Mouse (Mus musculus) heart, postnatal 36 days (tissue): ENCODE measurements around the gene Adamts17. TPM values are rescaled to one million over a fixed set of nuclear protein-coding genes. Genes with fewer than 3 reads are reported as not detected.

Source experiments
- DNase-seq, 2 experiments: peaks; one replicate each; pipeline ENCODE4 v3.0.0; 2021 to 2022
- intact Hi-C: fragments of 180-260 bp; cut with DNase I; formaldehyde crosslinking; loops from one replicate; pipeline ENCODE4 v1.15.1; 2025
- total RNA-seq, 2 experiments: library from RNA; stranded (reverse); gene quantifications; 2 replicates each; pipeline ENCODE4 v1.2.3; 2021

Adamts17 gene
- total RNA-seq, 2 experiments from 2014 or later = 1.3 to 1.5 TPM

GRCm38 (mm10) chr7:66966541-66967205, 127.1 kb downstream of the Adamts17 start:
- no peak for DNase-seq
- intact Hi-C loops = no loop called here

GRCm38 (mm10) chr7:66967206-66967919, 127.8 kb downstream of the Adamts17 start:
- no peak for DNase-seq
- intact Hi-C loops = no loop called here

- no peak for DNase-seq
- intact Hi-C loops = no loop called here
Measured at GRCm38 (mm10) chr7:66968661-66969060, 129.1 kb downstream of the Adamts17 start.

GRCm38 (mm10) chr7:66969199-66969598, 129.7 kb downstream of the Adamts17 start:
- DNase-seq = no peak
- intact Hi-C loops = no loop called here

- intact Hi-C loops = no loop called here
- DNase-seq = no peak
Measured at GRCm38 (mm10) chr7:66970235-66970634, 130.7 kb downstream of the Adamts17 start.

GRCm38 (mm10) chr7:66970974-66971373, 131.4 kb downstream of the Adamts17 start:
- intact Hi-C loops = no loop called here
- DNase-seq = no peak

- peak; percentile 41 to 42 for DNase-seq
- intact Hi-C loops = loop anchor here (2.0 to 5.0 kb wide), 3 partner anchors 42 to 133 kb away; no protein-coding TSS in a partner anchor
Measured at GRCm38 (mm10) chr7:66974859-66975258, 135.3 kb downstream of the Adamts17 start.

GRCm38 (mm10) chr7:66976371-66976770, 136.8 kb downstream of the Adamts17 start:
- intact Hi-C loops = loop anchor here (5.0 kb wide), 2 partner anchors 86 to 134 kb away; no protein-coding TSS in a partner anchor

GRCm38 (mm10) chr7:66981591-66981990, 142.1 kb downstream of the Adamts17 start:
- DNase-seq = no peak
- intact Hi-C loops = no loop called here

More at GRCm38 (mm10) chr7:66976371-66976770, 136.8 kb downstream of the Adamts17 start:
- no peak for DNase-seq

GRCm38 (mm10) chr7:66982084-66982483, 142.5 kb downstream of the Adamts17 start:
- intact Hi-C loops = no loop called here
- no peak for DNase-seq

GRCm38 (mm10) chr7:66987671-66988070, 148.1 kb downstream of the Adamts17 start:
- intact Hi-C loops = no loop called here
- no peak for DNase-seq

GRCm38 (mm10) chr7:66988441-66988840, 148.9 kb downstream of the Adamts17 start:
- intact Hi-C loops = no loop called here
- DNase-seq = no peak

- intact Hi-C loops = no loop called here
- DNase-seq = no peak
Measured at GRCm38 (mm10) chr7:66989357-66990045, 150.0 kb downstream of the Adamts17 start.

- no peak for DNase-seq
- intact Hi-C loops = no loop called here
Measured at GRCm38 (mm10) chr7:66998821-66999220, 159.3 kb downstream of the Adamts17 start.

- DNase-seq = no peak
- intact Hi-C loops = no loop called here
Measured at GRCm38 (mm10) chr7:67003648-67004047, 164.1 kb downstream of the Adamts17 start.

GRCm38 (mm10) chr7:67004220-67004619, 164.7 kb downstream of the Adamts17 start:
- DNase-seq = no peak
- intact Hi-C loops = no loop called here

GRCm38 (mm10) chr7:67009841-67010240, 170.3 kb downstream of the Adamts17 start:
- no peak for DNase-seq
- intact Hi-C loops = no loop called here

GRCm38 (mm10) chr7:67012011-67012751, 172.6 kb downstream of the Adamts17 start:
- DNase-seq = no peak
- intact Hi-C loops = no loop called here

- peak; percentile 68 to 73 for DNase-seq
- intact Hi-C loops = no loop called here
Measured at GRCm38 (mm10) chr7:67013211-67013895, 173.8 kb downstream of the Adamts17 start.

GRCm38 (mm10) chr7:67019937-67020336, 180.4 kb downstream of the Adamts17 start:
- no peak for DNase-seq
- intact Hi-C loops = no loop called here
